Mouse (Mus musculus) lung, postnatal 36 days (tissue): ENCODE measurements around the gene Syp.

Experiments
- DNase-seq: peaks from one replicate; pipeline ENCODE4 v3.0.0; 2022; ENCODE audit warnings: mixed read lengths

The Syp gene

DNA sequence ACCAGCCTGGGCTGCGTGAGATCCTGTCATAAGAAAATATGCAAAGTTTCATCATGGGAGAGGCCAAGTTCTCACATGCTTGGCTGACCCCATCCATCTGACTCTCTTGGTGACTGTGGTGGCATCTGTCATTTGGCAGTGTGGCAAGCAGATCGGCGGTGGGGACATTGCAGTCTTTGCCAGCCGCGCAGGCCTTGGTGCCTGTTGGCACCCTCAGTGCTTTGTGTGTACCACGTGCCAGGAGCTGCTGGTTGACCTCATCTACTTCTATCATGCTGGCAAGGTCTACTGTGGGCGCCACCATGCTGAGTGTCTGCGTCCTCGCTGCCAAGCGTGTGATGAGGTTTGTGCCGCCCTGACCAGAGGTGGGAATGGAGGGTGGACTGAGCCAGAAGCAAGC is 26.5 kb downstream of the Syp start:
- DNase-seq = no peak

DNA sequence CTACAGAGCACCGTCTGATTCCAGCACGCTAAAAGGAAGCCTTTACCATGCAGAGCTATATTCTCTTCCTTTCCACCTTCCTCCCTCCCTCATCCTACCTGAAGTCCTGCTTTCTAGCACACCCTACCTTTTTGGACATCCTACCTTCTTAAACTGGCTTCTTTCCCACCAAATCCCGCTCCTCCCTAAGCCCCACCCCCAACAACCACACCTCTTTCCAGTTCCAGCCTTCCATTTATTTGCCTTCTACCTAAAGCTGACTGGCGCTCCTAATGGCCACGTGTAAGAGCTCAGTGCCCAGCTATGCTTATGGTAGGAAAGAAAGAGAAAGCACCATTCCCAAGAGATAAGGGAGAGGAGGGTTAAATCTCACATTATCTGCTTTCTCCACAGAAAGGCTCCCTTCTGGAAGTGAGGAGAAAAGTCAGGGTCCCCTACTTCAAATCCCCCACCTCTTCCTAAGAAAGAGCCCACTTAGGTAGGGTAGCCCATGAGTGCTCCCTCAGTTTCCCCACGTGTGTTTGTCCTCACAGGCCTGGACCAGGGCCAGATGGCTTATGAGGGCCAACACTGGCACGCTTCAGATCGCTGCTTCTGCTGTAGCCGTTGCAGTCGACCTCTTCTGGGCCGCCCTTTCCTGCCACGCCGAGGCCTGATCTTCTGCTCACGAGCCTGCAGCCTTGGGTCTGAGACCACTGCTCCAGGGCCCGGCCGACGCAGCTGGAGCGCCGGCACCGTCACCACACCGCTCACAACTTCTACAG is 27.6 kb downstream of the Syp start:
- DNase-seq = no peak

DNA sequence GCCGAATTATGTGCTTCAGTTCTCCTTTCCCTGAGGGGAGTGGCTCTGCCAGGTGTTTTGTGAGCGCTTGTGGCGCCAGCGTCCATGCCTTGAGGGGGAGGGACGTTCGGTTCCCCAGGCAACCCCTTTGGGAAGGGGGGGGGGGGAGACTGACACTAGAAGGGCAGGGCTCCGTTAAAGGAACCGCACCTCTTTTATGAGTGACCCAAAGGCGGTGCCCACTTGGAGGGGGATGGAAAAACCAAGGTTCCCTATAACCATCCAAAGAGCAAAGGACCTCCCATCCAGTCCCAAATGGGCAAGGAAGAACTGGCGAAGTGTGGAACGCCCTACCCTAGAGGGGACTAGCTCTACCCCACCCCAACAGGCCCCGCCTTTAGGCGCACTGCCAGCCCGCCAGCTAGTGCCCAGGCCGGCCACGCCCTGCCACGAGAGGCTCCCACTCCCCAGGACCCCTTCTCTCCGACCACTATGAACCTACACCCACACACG is 32.2 kb downstream of the Syp start:
- DNase-seq = peak; percentile 84

DNA sequence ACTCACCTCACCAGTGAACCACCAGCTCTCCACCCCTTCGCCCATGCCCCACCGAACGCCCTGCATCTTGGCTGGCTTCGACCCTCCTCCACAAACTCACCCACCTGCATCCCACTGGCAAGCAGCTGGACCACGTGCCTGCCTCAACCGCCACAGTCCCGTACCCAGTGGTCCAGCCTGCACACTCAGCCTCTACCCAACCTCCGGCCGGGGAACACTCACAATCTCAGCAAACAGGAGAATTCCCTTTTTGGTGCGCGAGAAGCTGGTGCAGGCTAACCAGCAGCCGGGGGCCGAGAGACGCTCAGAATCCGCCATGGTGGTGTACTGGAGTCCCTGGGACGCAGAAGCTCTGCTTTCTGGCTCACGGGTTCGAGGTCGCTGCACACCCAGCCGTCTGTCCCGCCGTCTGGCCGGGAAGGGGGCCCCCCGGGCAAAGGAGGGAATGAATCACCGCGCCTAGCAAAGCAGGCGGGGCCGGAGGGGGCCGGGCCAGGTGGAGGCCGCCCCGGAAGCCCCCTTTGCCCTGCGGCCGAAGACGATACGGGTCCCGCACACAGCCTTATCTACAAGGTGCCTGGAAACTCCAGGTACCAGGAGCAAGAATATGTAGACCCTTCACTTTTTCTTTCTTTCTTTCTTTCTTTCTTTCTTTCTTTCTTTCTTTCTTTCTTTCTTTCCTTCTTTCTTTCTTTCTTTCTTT is 32.8 kb downstream of the Syp start, which contains the start of gene Plp2:
TSS of gene Plp2 (minus strand) at position 470 of the 703 bp plus-strand sequence.
- DNase-seq = peak; percentile 57

DNA sequence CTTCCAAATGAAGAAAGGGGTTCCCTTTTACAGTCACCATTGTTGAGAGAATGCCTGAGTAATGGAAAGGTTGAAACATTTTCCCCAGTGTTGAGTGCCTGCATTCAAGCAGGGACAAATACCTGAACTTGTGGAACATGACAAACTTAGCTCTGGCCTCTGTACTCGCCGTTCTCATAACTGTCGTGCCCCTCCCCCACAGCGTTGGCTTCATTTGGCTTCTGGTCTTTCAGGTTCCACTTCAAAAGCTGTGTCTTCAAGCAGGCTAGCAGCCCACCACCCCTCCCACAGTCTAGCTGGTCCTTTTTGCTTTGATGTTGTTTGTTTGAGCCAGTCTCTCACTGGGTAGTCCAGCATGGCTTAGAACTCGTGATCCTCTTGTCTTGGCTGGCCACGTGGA is 34.5 kb downstream of the Syp start:
- DNase-seq = peak; percentile 63

DNA sequence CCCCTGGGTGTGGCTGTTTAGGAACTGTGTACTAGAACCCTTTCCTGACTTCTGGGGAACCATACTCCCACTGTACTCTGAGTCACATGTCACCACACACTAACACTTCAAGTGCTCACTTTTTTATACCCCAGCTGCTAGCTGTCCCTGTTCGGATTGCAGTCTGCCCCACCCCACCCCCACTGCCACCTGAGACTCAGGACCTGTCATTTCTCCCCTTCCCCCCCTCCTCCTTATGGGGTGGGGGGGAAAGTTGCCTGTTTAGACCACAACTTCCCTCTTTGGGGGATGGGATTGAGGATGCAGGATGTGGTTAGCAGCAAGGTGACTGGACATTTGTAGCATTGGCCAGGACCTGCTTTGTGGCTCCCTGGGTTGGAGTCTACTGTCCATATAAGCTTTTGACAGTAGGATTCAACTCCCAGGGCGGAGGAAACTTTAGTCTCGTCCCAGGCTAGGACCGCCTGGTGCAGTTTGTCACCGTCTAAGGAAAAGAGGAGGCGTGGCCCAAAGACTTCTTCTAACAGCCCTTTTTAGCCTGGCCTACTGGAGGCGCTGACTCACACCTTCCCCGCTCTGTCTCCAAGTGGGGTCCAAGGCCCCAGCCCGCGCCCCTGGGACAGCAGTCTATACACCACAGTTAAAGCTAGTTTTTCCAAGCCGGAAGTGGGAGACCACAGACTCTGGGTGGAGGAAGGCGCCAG is 35.5 kb downstream of the Syp start:
- DNase-seq = peak; percentile 63

DNA sequence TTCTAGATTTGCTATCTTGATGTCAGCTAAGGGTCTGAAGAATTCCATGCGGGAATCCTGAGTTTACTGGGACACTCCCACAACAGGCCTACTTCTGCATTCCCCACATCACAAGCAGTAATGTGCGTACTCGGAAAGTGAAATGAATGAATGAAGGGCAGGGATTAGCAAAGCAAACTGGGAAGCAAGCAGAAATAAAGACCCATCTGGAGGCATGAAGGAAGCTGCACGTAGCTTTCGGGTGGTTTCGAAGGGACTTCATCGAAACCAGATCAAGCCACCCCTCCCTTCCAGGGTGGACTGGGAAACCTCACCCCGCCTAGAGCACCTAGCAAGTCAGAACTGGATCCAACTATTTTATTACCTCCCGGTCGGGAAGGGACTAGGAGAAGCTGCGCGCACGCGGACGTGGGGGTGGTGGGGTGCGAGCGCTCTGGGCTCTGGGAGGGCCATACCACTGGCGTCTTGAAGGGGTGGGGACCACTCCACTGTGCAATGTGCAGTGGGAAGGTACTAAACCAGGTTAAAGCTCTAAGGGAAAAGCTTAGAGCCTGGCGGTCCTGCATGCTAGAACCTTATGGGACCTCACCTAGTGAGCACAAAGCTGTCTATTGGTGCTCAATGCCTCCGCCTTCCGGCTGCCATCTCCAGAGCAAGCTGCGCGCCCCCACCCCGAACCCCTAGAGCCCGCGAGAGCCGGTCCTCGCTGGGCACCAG is 36.2 kb downstream of the Syp start:
- DNase-seq = peak; percentile 13

DNA sequence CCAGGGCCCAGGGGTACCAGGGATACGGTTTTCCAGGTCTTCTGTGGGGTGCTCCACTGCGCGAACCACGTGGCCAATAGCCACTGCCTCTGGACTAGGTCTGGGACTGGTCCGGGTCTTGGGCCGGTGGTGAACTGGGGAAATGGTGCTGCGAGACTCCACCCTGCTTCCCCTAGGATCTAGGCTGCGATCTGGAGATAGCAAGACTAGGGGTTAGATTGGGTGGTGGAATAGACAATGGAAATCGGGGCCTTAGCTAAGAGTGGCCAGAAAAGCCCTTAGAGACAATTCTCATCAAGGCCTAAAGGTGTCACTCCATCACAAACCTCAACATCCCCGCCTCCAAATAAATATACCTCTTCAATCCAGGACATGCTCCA is 36.7 kb downstream of the Syp start:
- DNase-seq = no peak

DNA sequence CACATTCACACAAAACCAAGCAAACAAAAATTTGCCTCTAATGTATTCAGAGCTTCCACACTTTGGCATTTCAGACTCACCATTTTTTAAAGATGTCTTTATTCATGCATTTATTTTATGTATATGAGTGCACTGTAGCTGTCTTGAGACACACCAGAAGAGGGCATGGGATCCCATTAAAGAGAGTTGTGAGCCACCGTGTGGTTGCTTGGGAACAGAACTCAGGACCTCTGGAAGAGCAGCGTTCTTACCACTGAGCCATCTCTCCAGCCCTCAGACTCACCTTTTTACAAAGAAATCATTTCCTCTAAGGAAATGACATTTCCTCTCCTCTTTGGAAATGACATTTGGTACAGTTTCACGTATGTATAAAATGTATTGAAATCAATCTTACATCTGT is 40.7 kb downstream of the Syp start:
- no peak for DNase-seq

DNA sequence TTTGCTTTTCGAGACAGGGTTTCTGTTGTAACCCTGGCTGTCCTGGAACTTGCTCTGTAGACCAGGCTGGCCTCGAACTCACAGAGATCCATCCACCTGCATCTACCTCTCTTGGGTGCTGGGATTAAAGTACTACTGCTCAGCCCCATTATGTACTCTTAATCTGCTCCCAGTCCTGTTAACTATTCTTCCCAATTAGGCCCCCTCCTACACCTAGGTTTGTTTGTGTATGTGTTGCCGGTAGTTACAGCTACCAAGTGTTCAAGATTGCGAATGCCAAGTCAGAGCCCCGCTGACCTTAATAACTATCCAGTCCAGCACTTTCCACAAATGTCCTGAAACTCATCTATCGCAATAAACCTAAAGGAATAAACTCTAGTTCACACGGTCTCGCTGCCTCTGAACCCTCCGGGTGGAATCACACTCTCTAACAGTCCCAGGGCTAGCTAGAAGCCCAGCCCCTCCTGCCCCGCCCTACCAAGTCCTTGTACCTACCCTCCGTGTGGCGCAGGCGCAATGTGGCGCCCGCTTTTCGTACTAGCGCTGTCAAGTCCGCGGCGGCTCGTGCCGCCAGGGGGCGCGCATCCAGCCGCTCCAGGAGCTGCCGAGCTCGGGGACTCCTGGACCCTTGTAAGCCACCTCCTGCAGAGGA is 41.3 kb downstream of the Syp start:
- DNase-seq = peak; percentile 95

DNA sequence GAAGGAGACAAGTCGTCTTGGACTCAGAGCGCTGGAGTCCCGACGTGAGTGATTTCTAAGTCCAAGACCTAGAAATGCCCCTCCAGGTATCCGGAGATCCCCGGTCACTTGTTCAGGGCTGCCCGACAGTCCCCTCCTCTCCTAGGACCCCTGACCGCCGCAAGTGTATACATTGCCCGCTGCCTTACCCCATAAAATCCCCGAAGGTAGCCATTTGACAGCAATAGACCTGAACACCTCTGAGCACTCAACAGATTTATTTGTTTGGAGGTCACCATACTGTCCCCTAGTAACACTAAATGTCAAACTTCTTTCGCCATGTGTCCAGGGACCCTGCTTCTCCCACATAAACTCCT is 41.8 kb downstream of the Syp start:
- DNase-seq = no peak

DNA sequence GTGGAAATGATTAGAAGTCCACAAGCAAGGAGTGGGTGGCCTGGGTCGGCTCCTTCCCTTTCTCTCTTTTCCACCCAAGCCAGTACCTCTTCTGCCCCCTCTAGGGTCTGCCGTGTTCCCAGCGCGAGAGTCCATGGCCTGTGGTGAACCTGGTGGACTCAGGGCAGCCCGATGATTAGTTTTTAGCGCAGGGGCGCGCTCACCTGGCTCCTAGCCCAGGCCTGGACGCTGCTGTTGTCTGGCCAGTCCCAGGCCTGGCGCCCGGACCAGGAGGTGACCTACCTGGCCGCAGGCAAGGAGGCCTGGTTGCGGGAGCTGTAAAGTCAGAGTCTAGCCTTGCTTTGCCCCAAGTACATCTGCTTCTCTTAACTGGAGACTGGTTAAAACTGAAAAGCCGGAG is 42.6 kb downstream of the Syp start, which contains the start of gene Magix:
TSS of gene Magix (minus strand) at position 388 of the 400 bp plus-strand sequence.
- peak; percentile 33 for DNase-seq

DNA sequence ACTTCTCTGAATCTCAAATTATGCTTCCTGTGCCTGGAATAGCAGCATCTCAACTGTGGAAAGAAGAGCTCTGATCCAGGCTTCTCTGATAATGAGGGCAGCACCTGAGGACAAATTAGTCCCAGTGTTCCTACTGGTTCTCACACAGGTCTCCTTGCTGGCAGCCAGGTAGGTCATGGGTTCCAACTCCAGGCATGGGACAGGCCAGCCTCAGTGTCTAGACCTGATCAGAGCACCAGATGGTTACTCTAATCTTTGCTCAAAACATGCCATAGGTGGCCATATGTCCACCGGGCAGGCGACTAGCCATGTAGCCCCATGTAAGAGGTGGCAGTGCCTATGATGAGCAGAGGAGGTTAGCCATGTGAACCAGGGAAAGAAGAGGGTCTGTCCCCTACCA is 50.0 kb downstream of the Syp start:
- DNase-seq = no peak

DNA sequence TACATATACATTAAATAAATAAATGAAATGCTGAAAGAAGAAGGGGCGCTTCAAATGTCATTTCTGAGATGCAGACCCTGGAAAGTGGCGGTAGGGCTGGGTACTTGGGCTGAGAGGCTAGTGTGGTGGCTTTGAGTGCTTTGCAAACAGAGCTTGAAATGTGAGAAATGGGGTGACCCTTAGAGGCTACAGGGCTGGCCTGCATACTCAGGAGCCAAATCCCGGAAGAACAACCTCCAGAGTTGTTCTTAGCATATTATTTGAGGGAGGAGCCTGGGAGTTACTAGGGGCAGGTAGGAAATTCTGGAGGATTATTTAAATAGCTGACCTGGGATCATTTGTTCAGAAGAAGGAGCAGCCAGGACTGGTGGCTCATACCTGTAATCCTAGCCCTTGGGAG is 52.2 kb downstream of the Syp start:
- peak; percentile 50 for DNase-seq

DNA sequence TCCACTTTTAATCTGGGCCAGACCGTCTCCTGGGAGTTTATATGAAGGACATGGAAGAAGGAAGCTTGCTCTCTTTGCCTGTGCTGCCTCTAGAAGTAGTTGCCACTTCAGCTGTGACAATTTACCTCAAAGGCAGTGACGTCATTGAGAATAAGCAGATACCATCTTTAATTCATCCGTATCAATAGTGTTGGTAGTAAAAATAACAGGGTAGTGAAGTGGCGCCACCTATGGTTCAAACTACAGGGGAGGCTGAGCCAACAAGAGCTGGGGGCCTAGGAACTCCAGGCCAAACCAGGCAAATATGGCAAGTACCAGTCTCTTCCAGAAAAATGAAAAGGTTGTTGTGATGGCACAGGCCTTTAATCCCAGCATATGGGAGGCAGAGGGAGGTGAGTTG is 54.6 kb downstream of the Syp start:
- peak; percentile 68 for DNase-seq

DNA sequence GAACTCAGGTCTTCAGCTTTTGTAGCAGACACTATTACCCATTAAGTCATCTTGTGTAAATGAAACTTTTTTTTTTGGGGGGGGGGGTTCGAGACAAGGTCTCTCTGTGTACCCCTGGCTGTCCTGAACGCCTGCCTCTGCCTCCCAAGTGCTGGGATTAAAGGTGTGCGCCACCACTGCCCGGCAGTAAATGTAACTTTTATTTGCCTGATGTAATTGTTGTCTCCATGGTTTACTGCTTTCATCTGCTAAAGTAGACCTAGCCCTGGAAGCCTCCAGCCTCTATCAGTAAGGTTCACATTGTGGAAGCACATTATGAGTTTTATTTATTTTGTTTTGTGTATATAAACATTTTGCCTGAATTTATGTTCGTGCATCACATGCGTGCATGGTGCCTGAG is 58.2 kb downstream of the Syp start:
- DNase-seq = no peak

DNA sequence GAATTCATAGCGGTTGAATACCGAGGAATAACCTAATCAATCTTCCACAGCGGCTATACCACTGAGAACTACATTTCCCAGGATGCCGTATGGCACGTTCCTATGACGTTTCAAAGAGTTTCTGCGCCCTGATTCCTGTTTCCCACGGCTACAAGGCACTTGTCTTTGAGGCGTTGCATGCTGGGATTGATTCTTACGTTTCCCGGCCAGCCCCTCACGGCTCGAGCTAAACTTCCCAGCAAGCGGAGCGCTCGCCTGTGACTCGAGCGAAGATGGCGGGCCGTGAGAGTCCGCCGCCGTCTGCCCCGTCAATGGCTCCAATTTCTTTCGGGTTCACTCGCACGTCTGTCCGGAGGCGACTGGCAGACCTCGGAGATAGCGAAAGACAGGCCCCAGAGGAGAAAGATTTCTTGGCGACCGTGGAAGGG is 58.7 kb downstream of the Syp start, which contains the start of gene Gpkow:
TSS of gene Gpkow (plus strand) at position 178 of the 428 bp plus-strand sequence.
- DNase-seq = peak; percentile 94
